Mouse (Mus musculus) brain, embryonic 14.5 days (tissue): ENCODE measurements around the gene Nudt3.

Source experiments
- CTCF ChIP-seq: fragments of 200-500 bp; IDR thresholded peaks from 2 replicates; pipeline ENCODE4 v1.5.1; 2012; ENCODE audit warnings: inconsistent platforms, mild to moderate bottlenecking, moderate library complexity, borderline replicate concordance; ENCODE audit not compliant: insufficient read depth, insufficient read length; ENCODE audit errors: extremely low read depth
- POLR2A ChIP-seq: fragments of 200-500 bp; IDR thresholded peaks from 2 replicates; pipeline ENCODE4 v1.6.1; 2012; ENCODE audit warnings: mild to moderate bottlenecking, inconsistent platforms, borderline replicate concordance; ENCODE audit not compliant: poor library complexity, insufficient read depth, insufficient read length, severe bottlenecking; ENCODE audit errors: extremely low read depth

- TF ChIP-seq CTCF (no peak), POLR2A (no peak)
Measured at GRCm38 (mm10) chr17:27621705-27622531, 1.4 kb downstream of the Nudt3 start.
